Mouse (Mus musculus) hindbrain, embryonic 14.5 days (tissue): ENCODE data around the gene Ogg1. TPM values are rescaled to one million over a fixed set of nuclear protein-coding genes. Genes with fewer than 3 reads are reported as not detected.

Source experiments
- ATAC-seq: fragments of 200-750 bp; cut with Nextera tagmentation; 2 replicates; pipeline ENCODE4 v1.8.0; 2017; ENCODE audit warnings: moderate number of reproducible peaks, mild to moderate bottlenecking, moderate TSS enrichment, moderate library complexity; ENCODE audit not compliant: low FRiP score
- DNase-seq: peaks from one replicate; pipeline ENCODE4 v3.0.0-alpha.2; 2015; ENCODE audit warnings: low spot score
- H3K27ac ChIP-seq: fragments of 300-500 bp; sonication (generic); 2 replicates; pipeline ENCODE4 v1.5.1; 2014; ENCODE audit warnings: mild to moderate bottlenecking, moderate library complexity
- H3K27me3 ChIP-seq: fragments of 300-500 bp; sonication (generic); 2 replicates; pipeline ENCODE4 v1.6.1; 2014; ENCODE audit warnings: mild to moderate bottlenecking, low read length, mixed read lengths; ENCODE audit not compliant: control insufficient read depth, insufficient read depth
- H3K36me3 ChIP-seq: fragments of 300-500 bp; sonication (generic); replicated peaks from 2 replicates; pipeline ENCODE4 v1.6.1; 2014; ENCODE audit not compliant: control insufficient read depth, insufficient read depth
- H3K4me1 ChIP-seq: fragments of 300-500 bp; sonication (generic); replicated peaks from 2 replicates; pipeline ENCODE4 v1.6.1; 2014; ENCODE audit warnings: antibody characterized with exemption, low read length, mixed read lengths; ENCODE audit not compliant: control insufficient read depth, insufficient read depth
- H3K4me2 ChIP-seq: fragments of 300-500 bp; sonication (generic); replicated peaks from 2 replicates; pipeline ENCODE4 v1.6.1; 2014; ENCODE audit warnings: mild to moderate bottlenecking, moderate library complexity
- H3K4me3 ChIP-seq: fragments of 300-500 bp; sonication (generic); replicated peaks from 2 replicates; pipeline ENCODE4 v1.5.1; 2014; ENCODE audit warnings: mild to moderate bottlenecking, low read length
- H3K9ac ChIP-seq: fragments of 300-500 bp; sonication (generic); 2 replicates; pipeline ENCODE4 v1.6.1; 2014
- H3K9me3 ChIP-seq: fragments of 300-500 bp; sonication (generic); 2 replicates; pipeline ENCODE4 v1.6.1; 2016; ENCODE audit warnings: low read length; ENCODE audit not compliant: control insufficient read depth
- WGBS: fragments of 180-500 bp; shearing (Covaris S2); extraction: QIAGEN DNeasy Blood & Tissue Kit; methylation state at CpG from one replicate; pipeline ENCODE4 v1.1.7; 2014; 5-methylcytosine and 5-hydroxymethylcytosine counted together
- polyA plus RNA-seq: library from polyadenylated mRNA; unstranded; fragments of >200 nt; fragmentation: Nextera tagmentation; extraction: Ambion mirVana; gene quantifications from 2 replicates; pipeline ENCODE4 v1.2.1, GENCODE M21; 2014

The Ogg1 gene
- polyA plus RNA-seq, 1 experiment from 2014 or later: 8.4 TPM

- no peaks in the 10 kb centered on the region for H3K27me3 ChIP-seq
- no peak overlapping the region for H3K9ac ChIP-seq
- DNase-seq (no peak), ATAC-seq (no peak)
- no peak overlapping the region for H3K4me3 ChIP-seq
- 73% methylated on average over 6 of the region's 6 CpGs for whole genome bisulfite sequencing
- H3K36me3 ChIP-seq: no peaks in the 10 kb centered on the region
- H3K4me2 ChIP-seq: no peak overlapping the region
- H3K9me3 ChIP-seq: no peaks in the 10 kb centered on the region
- H3K27ac ChIP-seq: no peak overlapping the region
- no peaks in the 10 kb centered on the region for H3K4me1 ChIP-seq
These were observed 36.4 kb upstream of the Ogg1 start for GRCm38 (mm10) chr6:113290346-113290745.

- ATAC-seq: no peak
- H3K27ac ChIP-seq: no peak overlapping the region
These were observed 33.8 kb upstream of the Ogg1 start for GRCm38 (mm10) chr6:113292938-113293337.

GRCm38 (mm10) chr6:113296046-113296445 is 30.7 kb upstream of the Ogg1 start:
- DNase-seq (no peak), ATAC-seq (no peak)
- Histone ChIP-seq H3K4me2 (no peak overlapping the region), H3K27me3 (no peaks in the 10 kb centered on the region), H3K4me1 (no peaks in the 10 kb centered on the region), H3K9ac (no peak overlapping the region), H3K4me3 (no peak overlapping the region), H3K27ac (no peak overlapping the region), H3K9me3 (no peaks in the 10 kb centered on the region), H3K36me3 (no peaks in the 10 kb centered on the region)
- WGBS: 87% methylated on average over 2 of the region's 2 CpGs

More at GRCm38 (mm10) chr6:113292938-113293337, 33.8 kb upstream of the Ogg1 start:
- no peak for DNase-seq
- Histone ChIP-seq H3K4me3 (no peak overlapping the region), H3K9ac (no peak overlapping the region), H3K4me1 (no peaks in the 10 kb centered on the region), H3K4me2 (no peak overlapping the region), H3K36me3 (no peaks in the 10 kb centered on the region), H3K9me3 (no peaks in the 10 kb centered on the region), H3K27me3 (no peaks in the 10 kb centered on the region)
- 79% methylated on average over 5 of the region's 5 CpGs for WGBS

GRCm38 (mm10) chr6:113296639-113297038 is 30.1 kb upstream of the Ogg1 start:
- WGBS: 72% methylated on average over 4 of the region's 4 CpGs
- no peak overlapping the region for H3K27ac ChIP-seq
- no peaks in the 10 kb centered on the region for H3K36me3 ChIP-seq
- ATAC-seq (no peak), DNase-seq (no peak)
- no peak overlapping the region for H3K9ac ChIP-seq
- H3K9me3 ChIP-seq: no peaks in the 10 kb centered on the region
- no peaks in the 10 kb centered on the region for H3K4me1 ChIP-seq
- H3K4me3 ChIP-seq: no peak overlapping the region
- H3K4me2 ChIP-seq: no peak overlapping the region
- no peaks in the 10 kb centered on the region for H3K27me3 ChIP-seq

GRCm38 (mm10) chr6:113301350-113301749 is 25.4 kb upstream of the Ogg1 start:
- WGBS: 87% methylated on average over 5 of the region's 5 CpGs
- Histone ChIP-seq H3K27me3 (no peaks in the 10 kb centered on the region), H3K27ac (no peak overlapping the region)

GRCm38 (mm10) chr6:113302258-113302657 is 24.5 kb upstream of the Ogg1 start:
- no peak overlapping the region for H3K27ac ChIP-seq
- no peaks in the 10 kb centered on the region for H3K27me3 ChIP-seq
- DNase-seq (peak; percentile 56), ATAC-seq (no peak)
- no peaks in the 10 kb centered on the region for H3K36me3 ChIP-seq
- WGBS: 32% methylated on average over 3 of the region's 3 CpGs
- no peak overlapping the region for H3K4me3 ChIP-seq
- no peak overlapping the region for H3K4me2 ChIP-seq
- no peaks in the 10 kb centered on the region for H3K9me3 ChIP-seq
- H3K4me1 ChIP-seq: peaks cover 8% of the 10 kb centered on the region; the same call in 1 of the 2 replicates
- H3K9ac ChIP-seq: no peak overlapping the region

More at GRCm38 (mm10) chr6:113301350-113301749, 25.4 kb upstream of the Ogg1 start:
- Histone ChIP-seq H3K9me3 (no peaks in the 10 kb centered on the region), H3K4me2 (no peak overlapping the region), H3K4me1 (peaks cover 8% of the 10 kb centered on the region; the same call in 1 of the 2 replicates), H3K4me3 (no peak overlapping the region), H3K9ac (no peak overlapping the region), H3K36me3 (no peaks in the 10 kb centered on the region)
- no peak for ATAC-seq
- no peak for DNase-seq

- Histone ChIP-seq H3K4me1 (peaks cover 21% of the 10 kb centered on the region), H3K4me3 (peak overlapping the region; percentile 96), H3K27ac (peak overlapping the region; percentile 99), H3K9me3 (no peaks in the 10 kb centered on the region), H3K4me2 (peak overlapping the region; percentile 92), H3K36me3 (peaks cover 17% of the 10 kb centered on the region), H3K27me3 (no peaks in the 10 kb centered on the region), H3K9ac (peak overlapping the region; percentile 95)
- peak; percentile 97 for ATAC-seq
- under 1% methylated on average over 50 of the region's 50 CpGs for WGBS
- DNase-seq: peak; percentile 95
These were observed 20.3 kb upstream of the Ogg1 start for GRCm38 (mm10) chr6:113306322-113306985.

GRCm38 (mm10) chr6:113306986-113307349 is 19.8 kb upstream of the Ogg1 start, which contains the start of gene Brpf1:
Gene Brpf1, plus strand, starts transcription at chr6:113307137.
- peak within 1 kb of the TSS; percentile 99 for H3K27ac ChIP-seq
- DNase-seq (no peak), ATAC-seq (peak; percentile 61)
- H3K9ac ChIP-seq: peak within 1 kb of the TSS; percentile 95
- peaks cover 21% of the 10 kb centered on the region for H3K4me1 ChIP-seq
- H3K9me3 ChIP-seq: no peaks in the 10 kb centered on the region
- H3K4me3 ChIP-seq: peak within 1 kb of the TSS; percentile 96
- WGBS: under 1% methylated on average over 32 of the region's 32 CpGs
- H3K36me3 ChIP-seq: peaks cover 19% of the 10 kb centered on the region
- H3K27me3 ChIP-seq: no peaks in the 10 kb centered on the region
- peak within 1 kb of the TSS; percentile 92 for H3K4me2 ChIP-seq

- under 1% methylated on average over 28 of the region's 34 CpGs for WGBS
These were observed 19.2 kb upstream of the Ogg1 start for GRCm38 (mm10) chr6:113307481-113308121.

More at GRCm38 (mm10) chr6:113307481-113308121, 19.2 kb upstream of the Ogg1 start:
- no peak for ATAC-seq
- Histone ChIP-seq H3K27me3 (no peaks in the 10 kb centered on the region), H3K9ac (peak overlapping the region; percentile 95), H3K4me3 (peak overlapping the region; percentile 96), H3K36me3 (peaks cover 26% of the 10 kb centered on the region), H3K4me2 (peak overlapping the region; percentile 92), H3K9me3 (no peaks in the 10 kb centered on the region), H3K4me1 (peaks cover 21% of the 10 kb centered on the region), H3K27ac (peak overlapping the region; percentile 99)
- no peak for DNase-seq
